Mouse (Mus musculus) lung, embryonic 14.5 days (tissue): ENCODE results near the gene Olfr1158. TPM values are rescaled to one million over a fixed set of nuclear protein-coding genes. Genes with fewer than 3 reads are reported as not detected.
"Not testable (repeated sequence)": the region's sequence is repeated elsewhere in the genome, so short reads cannot be mapped to it uniquely, and the experiment has no call there.

Source experiments
- ATAC-seq: fragments of 200-750 bp; cut with Nextera tagmentation; 2 replicates; pipeline ENCODE4 v1.8.0; 2017; ENCODE audit warnings: mild to moderate bottlenecking, moderate TSS enrichment, moderate library complexity; ENCODE audit not compliant: insufficient read depth
- DNase-seq: peaks from one replicate; pipeline ENCODE4 v3.0.0-alpha.2; 2015
- H3K27ac ChIP-seq: fragments of 300-500 bp; sonication (generic); 2 replicates; pipeline ENCODE4 v1.5.1; 2014; ENCODE audit warnings: low read depth, mild to moderate bottlenecking, moderate library complexity
- H3K27me3 ChIP-seq: fragments of 300-500 bp; sonication (generic); 2 replicates; pipeline ENCODE4 v1.6.1; 2014; ENCODE audit warnings: low read length, control low read depth; ENCODE audit not compliant: insufficient read depth
- H3K36me3 ChIP-seq: fragments of 300-500 bp; sonication (generic); 2 replicates; pipeline ENCODE4 v1.6.1; 2014; ENCODE audit warnings: control low read depth; ENCODE audit not compliant: insufficient read depth
- H3K4me1 ChIP-seq: fragments of 300-500 bp; sonication (generic); 2 replicates; pipeline ENCODE4 v1.6.1; 2014; ENCODE audit warnings: antibody characterized with exemption, control low read depth; ENCODE audit not compliant: insufficient read depth
- H3K4me2 ChIP-seq: fragments of 300-500 bp; sonication (generic); 2 replicates; pipeline ENCODE4 v1.6.1; 2014; ENCODE audit warnings: mild to moderate bottlenecking
- H3K4me3 ChIP-seq: fragments of 300-500 bp; sonication (generic); 2 replicates; pipeline ENCODE4 v1.5.1; 2014; ENCODE audit warnings: low read depth, low read length
- H3K9ac ChIP-seq: fragments of 300-500 bp; sonication (generic); 2 replicates; pipeline ENCODE4 v1.6.1; 2014
- H3K9me3 ChIP-seq: fragments of 300-500 bp; sonication (generic); 2 replicates; pipeline ENCODE4 v1.6.1; 2016; ENCODE audit warnings: low read depth, low read length, control low read depth
- CTCF ChIP-seq: IDR thresholded peaks from 2 replicates; pipeline ENCODE4 v1.5.1; 2016; ENCODE audit warnings: antibody characterized with exemption, low read depth
- WGBS: fragments of 180-500 bp; shearing (Covaris S2); extraction: QIAGEN DNeasy Blood & Tissue Kit; methylation state at CpG from one replicate; pipeline ENCODE4 v1.1.7; 2014; 5-methylcytosine and 5-hydroxymethylcytosine counted together
- polyA plus RNA-seq: library from polyadenylated mRNA; unstranded; fragments of >200 nt; fragmentation: Nextera tagmentation; extraction: Ambion mirVana; gene quantifications from 2 replicates; pipeline ENCODE4 v1.2.1, GENCODE M21; 2014

The Olfr1158 gene
- polyA plus RNA-seq: not detected in 2 replicates

- no peak within 1 kb of the TSS for H3K4me3 ChIP-seq
- H3K27ac ChIP-seq: no peak within 1 kb of the TSS
- DNase-seq (no peak), ATAC-seq (no peak)
- no peaks in the 10 kb centered on the region for H3K9me3 ChIP-seq
- no peaks in the 10 kb centered on the region for H3K27me3 ChIP-seq
- TF ChIP-seq CTCF: no peak
- no peaks in the 10 kb centered on the region for H3K4me1 ChIP-seq
- no peak within 1 kb of the TSS for H3K4me2 ChIP-seq
- no peak within 1 kb of the TSS for H3K9ac ChIP-seq
- H3K36me3 ChIP-seq: no peaks in the 10 kb centered on the region
Measured at GRCm38 (mm10) chr2:87989813-87990212, at the start of gene Olfr1158. Olfr1158 (plus strand) TSS chr2:87990113.

GRCm38 (mm10) chr2:87945037-87945436 is 44.9 kb upstream of the Olfr1158 start, which contains the start of gene Olfr1155:
Olfr1155 (minus strand) TSS chr2:87945137.
- Histone ChIP-seq H3K27ac (no peak within 1 kb of the TSS), H3K4me2 (no peak within 1 kb of the TSS), H3K4me1 (no peaks in the 10 kb centered on the region), H3K27me3 (no peaks in the 10 kb centered on the region), H3K4me3 (no peak within 1 kb of the TSS), H3K9ac (no peak within 1 kb of the TSS), H3K9me3 (no peaks in the 10 kb centered on the region), H3K36me3 (no peaks in the 10 kb centered on the region)
- no peak for TF ChIP-seq CTCF
- 91% methylated on average over 1 of the region's 1 CpGs for WGBS
- DNase-seq (no peak), ATAC-seq (no peak)

GRCm38 (mm10) chr2:87953000-87953399 is 36.9 kb upstream of the Olfr1158 start, which contains the start of gene Olfr1156:
Olfr1156 (minus strand) TSS chr2:87953100.
- no peaks in the 10 kb centered on the region for H3K4me1 ChIP-seq
- no peak within 1 kb of the TSS for H3K27ac ChIP-seq

DNA sequence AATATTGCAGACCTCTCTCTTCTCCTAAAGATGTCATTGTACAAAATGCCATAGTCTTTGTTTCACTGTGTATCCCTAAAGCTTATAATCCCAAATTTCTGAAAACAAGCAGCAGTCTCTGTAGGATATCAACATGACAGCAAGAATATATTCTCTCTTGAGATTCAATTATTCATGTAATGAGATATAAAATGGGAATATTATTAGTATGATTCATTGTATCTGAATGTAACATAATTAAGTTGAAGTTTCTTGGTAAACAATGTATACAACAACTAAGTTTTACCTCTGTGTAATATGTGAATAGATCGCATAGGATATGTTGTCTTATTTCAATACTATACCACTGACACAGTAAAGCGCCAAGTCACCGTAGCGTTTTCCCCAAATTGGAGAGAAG is 21.7 kb upstream of the Olfr1158 start, which contains the start of gene Olfr1157:
Gene Olfr1157, minus strand, starts transcription at position 101 of the 400 bp plus-strand sequence.
- ATAC-seq: no peak
- H3K4me2 ChIP-seq: no peak within 1 kb of the TSS
- DNase-seq: no peak
- TF ChIP-seq CTCF: no peak
- no peaks in the 10 kb centered on the region for H3K9me3 ChIP-seq
- no peak within 1 kb of the TSS for H3K9ac ChIP-seq
- H3K27me3 ChIP-seq: no peaks in the 10 kb centered on the region
- no peak within 1 kb of the TSS for H3K27ac ChIP-seq
- H3K4me1 ChIP-seq: no peaks in the 10 kb centered on the region
- no peak within 1 kb of the TSS for H3K4me3 ChIP-seq
- 91% methylated on average over 4 of the region's 4 CpGs for WGBS
- no peaks in the 10 kb centered on the region for H3K36me3 ChIP-seq

More at GRCm38 (mm10) chr2:87953000-87953399, 36.9 kb upstream of the Olfr1158 start, which contains the start of gene Olfr1156:
- DNase-seq (no peak), ATAC-seq (no peak)
- no peak for TF ChIP-seq CTCF
- no peaks in the 10 kb centered on the region for H3K9me3 ChIP-seq
- H3K4me3 ChIP-seq: no peak within 1 kb of the TSS
- H3K9ac ChIP-seq: no peak within 1 kb of the TSS
- no peaks in the 10 kb centered on the region for H3K27me3 ChIP-seq
- H3K4me2 ChIP-seq: no peak within 1 kb of the TSS
- H3K36me3 ChIP-seq: no peaks in the 10 kb centered on the region

DNA sequence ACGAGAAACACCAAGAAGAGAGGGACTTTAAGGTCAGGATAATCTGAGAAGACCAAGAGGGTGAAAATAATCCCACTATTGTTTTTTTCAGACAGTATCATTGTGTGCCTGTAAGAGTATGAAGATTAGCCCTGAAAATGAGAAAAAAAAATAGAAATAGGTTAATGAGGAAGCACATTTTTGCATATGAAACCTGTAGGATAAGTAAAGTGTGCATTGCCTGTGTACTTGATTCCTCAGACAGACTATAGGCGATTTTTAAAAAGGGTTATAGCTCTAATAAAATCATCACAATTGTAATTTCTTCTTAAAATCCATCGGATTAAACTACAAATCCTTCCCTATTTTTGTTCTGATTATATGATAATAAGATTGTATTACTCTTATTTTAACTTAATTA is 15.3 kb upstream of the Olfr1158 start, which contains the start of gene Olfr74:
Gene Olfr74, minus strand, starts transcription at position 101 of the 400 bp plus-strand sequence.
- Histone ChIP-seq H3K9ac (no peak within 1 kb of the TSS), H3K9me3 (no peaks in the 10 kb centered on the region), H3K4me2 (no peak within 1 kb of the TSS), H3K4me1 (no peaks in the 10 kb centered on the region), H3K27ac (no peak within 1 kb of the TSS), H3K27me3 (no peaks in the 10 kb centered on the region), H3K36me3 (no peaks in the 10 kb centered on the region), H3K4me3 (no peak within 1 kb of the TSS)
- no peak for TF ChIP-seq CTCF
- 75% methylated on average over 3 of the region's 3 CpGs for WGBS
- ATAC-seq (no peak), DNase-seq (no peak)

- Histone ChIP-seq H3K4me2 (no peak within 1 kb of the TSS), H3K27me3 (no peaks in the 10 kb centered on the region), H3K4me3 (no peak within 1 kb of the TSS), H3K9ac (no peak within 1 kb of the TSS), H3K27ac (no peak within 1 kb of the TSS), H3K9me3 (no peaks in the 10 kb centered on the region), H3K4me1 (no peaks in the 10 kb centered on the region), H3K36me3 (no peaks in the 10 kb centered on the region)
- DNase-seq: no peak
- no peak for TF ChIP-seq CTCF
- ATAC-seq: no peak
Measured at GRCm38 (mm10) chr2:88007515-88008318, 17.8 kb downstream of the Olfr1158 start, which contains the start of gene Olfr1160. Olfr1160 (minus strand) TSS chr2:88008268.

- H3K4me2 ChIP-seq, H3K4me1 ChIP-seq, H3K27me3 ChIP-seq, H3K9me3 ChIP-seq, H3K36me3 ChIP-seq, DNase-seq, H3K9ac ChIP-seq, H3K4me3 ChIP-seq, H3K27ac ChIP-seq, ATAC-seq: not testable (repeated sequence)
- 63% methylated on average over 1 of the region's 1 CpGs for WGBS
Measured at GRCm38 (mm10) chr2:88022474-88022873, 32.6 kb downstream of the Olfr1158 start, which contains the start of gene Olfr1161. Olfr1161 (plus strand) TSS chr2:88022774.
